ENCODE assay signal across 25 mouse cellular contexts in genomic region chr9:91876823-91877222, GRCm38 (mm10).
"Had no signal": no experiment of that assay in that cellular context is flagged by ENCODE, and none has a peak within 500 bp of the region (broad histone marks: within the 10 kb centered on the region; RNA-seq: fewer than 3 reads in every experiment).

No protein-coding gene starts in this region.

- H3K27ac ChIP-seq: heart, adult 2 months; heart, embryonic 13.5 days; heart, embryonic 15.5 days; hindbrain, embryonic 15.5 days; hindbrain, postnatal 0 days; kidney, embryonic 15.5 days; kidney, postnatal 0 days; limb, embryonic 13.5 days; limb, embryonic 15.5 days; liver, embryonic 12.5 days had no signal

- H3K27me3 ChIP-seq: heart, embryonic 13.5 days; heart, embryonic 15.5 days; hindbrain, embryonic 15.5 days; kidney, embryonic 15.5 days; limb, embryonic 13.5 days; limb, embryonic 15.5 days; liver, embryonic 12.5 days had no signal

- H3K9ac ChIP-seq: heart, embryonic 13.5 days; heart, embryonic 15.5 days; hindbrain, embryonic 15.5 days; kidney, embryonic 15.5 days; limb, embryonic 13.5 days; limb, embryonic 15.5 days; liver, embryonic 12.5 days had no signal

- H3K4me2 ChIP-seq: heart, embryonic 11.5 days; heart, embryonic 13.5 days; heart, embryonic 15.5 days; hindbrain, embryonic 15.5 days; kidney, embryonic 15.5 days; limb, embryonic 13.5 days; limb, embryonic 15.5 days; liver, embryonic 12.5 days had no signal

- H3K9me3 ChIP-seq: heart, embryonic 13.5 days; heart, embryonic 15.5 days; hindbrain, embryonic 15.5 days; kidney, embryonic 15.5 days; limb, embryonic 13.5 days; limb, embryonic 15.5 days; liver, embryonic 12.5 days had no signal

- H3K4me3 ChIP-seq: heart, adult 2 months; heart, embryonic 13.5 days; heart, embryonic 15.5 days; hindbrain, embryonic 15.5 days; kidney, embryonic 15.5 days; limb, embryonic 13.5 days; limb, embryonic 15.5 days; liver, embryonic 12.5 days had no signal

- H3K4me1 ChIP-seq: heart, embryonic 13.5 days; heart, embryonic 15.5 days; hindbrain, embryonic 15.5 days; kidney, embryonic 15.5 days; limb, embryonic 13.5 days; limb, embryonic 15.5 days; liver, embryonic 12.5 days had no signal

- ATAC-seq: hindbrain, postnatal 0 days; intestine, embryonic 16.5 days; liver, embryonic 12.5 days had no signal

- H3K36me3 ChIP-seq: heart, embryonic 13.5 days; heart, embryonic 15.5 days; hindbrain, embryonic 15.5 days; kidney, embryonic 15.5 days; limb, embryonic 13.5 days; limb, embryonic 15.5 days; liver, embryonic 12.5 days had no signal

- DNase-seq: gastrocnemius, postnatal 14 days; gastrocnemius, postnatal 36 days; heart, adult 11 months; heart, adult 2 months; heart, postnatal 14 days; heart, postnatal 36 days; kidney, adult 11 months; kidney, adult 2 months; kidney, adult 9 months; kidney, postnatal 14 days; kidney, postnatal 36 days; layer of hippocampus, adult 9-11 months; layer of hippocampus, postnatal 36 days; left cerebral cortex, postnatal 4 days had no signal
